Mouse (Mus musculus): ENCODE measurements around the gene Rbm20. TPM values are rescaled to one million over a fixed set of nuclear protein-coding genes. Genes with fewer than 3 reads are reported as not detected.

The Rbm20 gene
- total RNA-seq, 2 experiments from 2014 or later: 0.61 TPM; not detected in 1

- 0 out of 2 replicates have a peak, but pooled peaks have one; percentile 3 for ATAC-seq (replicated peaks; ENCODE audit: low FRiP score, poor library complexity, severe bottlenecking)
These were observed 34.3 kb downstream of the Rbm20 start for GRCm38 (mm10) chr19:53711261-53711890.

- ATAC-seq (replicated peaks; ENCODE audit: low FRiP score, poor library complexity, severe bottlenecking): no peak
These were observed 35.4 kb downstream of the Rbm20 start for GRCm38 (mm10) chr19:53712297-53713025.

- no peak for ATAC-seq (replicated peaks; ENCODE audit: low FRiP score, poor library complexity, severe bottlenecking)
These were observed 36.3 kb downstream of the Rbm20 start for GRCm38 (mm10) chr19:53713364-53713763.

GRCm38 (mm10) chr19:53716469-53716868, 39.4 kb downstream of the Rbm20 start:
- ATAC-seq (replicated peaks; ENCODE audit: low FRiP score, poor library complexity, severe bottlenecking): no peak

GRCm38 (mm10) chr19:53717364-53717763, 40.3 kb downstream of the Rbm20 start:
- ATAC-seq (replicated peaks; ENCODE audit: low FRiP score, poor library complexity, severe bottlenecking): no peak

GRCm38 (mm10) chr19:53722186-53722585, 45.1 kb downstream of the Rbm20 start:
- no peak for ATAC-seq (replicated peaks; ENCODE audit: low FRiP score, poor library complexity, severe bottlenecking)

GRCm38 (mm10) chr19:53724053-53724452, 46.9 kb downstream of the Rbm20 start:
- no peak for ATAC-seq (replicated peaks; ENCODE audit: low FRiP score, poor library complexity, severe bottlenecking)

GRCm38 (mm10) chr19:53726340-53726739, 49.2 kb downstream of the Rbm20 start:
- ATAC-seq (replicated peaks; ENCODE audit: low FRiP score, poor library complexity, severe bottlenecking): no peak

- no peak for ATAC-seq (replicated peaks; ENCODE audit: low FRiP score, poor library complexity, severe bottlenecking)
These were observed 49.6 kb downstream of the Rbm20 start for GRCm38 (mm10) chr19:53726755-53727154.

GRCm38 (mm10) chr19:53727277-53727676, 50.2 kb downstream of the Rbm20 start:
- ATAC-seq (replicated peaks; ENCODE audit: low FRiP score, poor library complexity, severe bottlenecking): no peak

GRCm38 (mm10) chr19:53727886-53728669, 51.0 kb downstream of the Rbm20 start:
- ATAC-seq (replicated peaks; ENCODE audit: low FRiP score, poor library complexity, severe bottlenecking): no peak

- ATAC-seq (replicated peaks; ENCODE audit: low FRiP score, poor library complexity, severe bottlenecking): no peak
These were observed 52.8 kb downstream of the Rbm20 start for GRCm38 (mm10) chr19:53729919-53730318.

GRCm38 (mm10) chr19:53731761-53732201, 54.7 kb downstream of the Rbm20 start:
- no peak for ATAC-seq (replicated peaks; ENCODE audit: low FRiP score, poor library complexity, severe bottlenecking)

- ATAC-seq (replicated peaks; ENCODE audit: low FRiP score, poor library complexity, severe bottlenecking): no peak
These were observed 57.7 kb downstream of the Rbm20 start for GRCm38 (mm10) chr19:53734845-53735244.

GRCm38 (mm10) chr19:53738701-53739131, 61.6 kb downstream of the Rbm20 start:
- ATAC-seq (replicated peaks; ENCODE audit: low FRiP score, poor library complexity, severe bottlenecking): no peak

GRCm38 (mm10) chr19:53739570-53740266, 62.6 kb downstream of the Rbm20 start:
- no peak for ATAC-seq (replicated peaks; ENCODE audit: low FRiP score, poor library complexity, severe bottlenecking)

GRCm38 (mm10) chr19:53740750-53741380, 63.8 kb downstream of the Rbm20 start:
- no peak for ATAC-seq (replicated peaks; ENCODE audit: low FRiP score, poor library complexity, severe bottlenecking)

- ATAC-seq (replicated peaks; ENCODE audit: low FRiP score, poor library complexity, severe bottlenecking): no peak
These were observed 64.8 kb downstream of the Rbm20 start for GRCm38 (mm10) chr19:53741902-53742301.

- ATAC-seq (replicated peaks; ENCODE audit: low FRiP score, poor library complexity, severe bottlenecking): no peak
These were observed 68.2 kb downstream of the Rbm20 start for GRCm38 (mm10) chr19:53745354-53745753.

Measured in erythroid progenitor cell, adult 5-6 weeks (primary cell).